Mouse (Mus musculus) intestine, postnatal 0 days (tissue): ENCODE measurements around the gene Scnm1. TPM values are rescaled to one million over a fixed set of nuclear protein-coding genes. Genes with fewer than 3 reads are reported as not detected.
"Not testable (repeated sequence)": the region's sequence is repeated elsewhere in the genome, so short reads cannot be mapped to it uniquely, and the experiment has no call there.

ENCODE experiments used
- ATAC-seq: fragments of 200-750 bp; cut with Nextera tagmentation; 2 replicates; pipeline ENCODE4 v1.8.0; 2017; ENCODE audit warnings: mild to moderate bottlenecking, moderate TSS enrichment, moderate library complexity
- H3K27ac ChIP-seq: fragments of 300-500 bp; sonication (generic); 2 replicates; pipeline ENCODE4 v1.5.1; 2014; ENCODE audit warnings: mild to moderate bottlenecking, low read depth, low read length, moderate library complexity
- H3K27me3 ChIP-seq: fragments of 300-500 bp; sonication (generic); replicated peaks from 2 replicates; pipeline ENCODE4 v1.6.1; 2014; ENCODE audit warnings: low read length, mixed read lengths; ENCODE audit not compliant: control insufficient read depth, insufficient read depth
- H3K36me3 ChIP-seq: fragments of 300-500 bp; sonication (generic); 2 replicates; pipeline ENCODE4 v1.6.1; 2014; ENCODE audit warnings: mild to moderate bottlenecking, moderate library complexity; ENCODE audit not compliant: control insufficient read depth, insufficient read depth
- H3K4me1 ChIP-seq: fragments of 300-500 bp; sonication (generic); replicated peaks from 2 replicates; pipeline ENCODE4 v1.6.1; 2014; ENCODE audit warnings: antibody characterized with exemption, low read length, mixed read lengths; ENCODE audit not compliant: control insufficient read depth, insufficient read depth
- H3K4me2 ChIP-seq: fragments of 300-500 bp; sonication (generic); replicated peaks from 2 replicates; pipeline ENCODE4 v1.6.1; 2014; ENCODE audit warnings: low read depth, mild to moderate bottlenecking, moderate library complexity
- H3K4me3 ChIP-seq: fragments of 300-500 bp; sonication (generic); 2 replicates; pipeline ENCODE4 v1.5.1; 2014; ENCODE audit warnings: low read depth, low read length
- H3K9ac ChIP-seq: fragments of 300-500 bp; sonication (generic); 2 replicates; pipeline ENCODE4 v1.6.1; 2014; ENCODE audit warnings: mild to moderate bottlenecking, low read depth, low read length
- H3K9me3 ChIP-seq: fragments of 300-500 bp; sonication (generic); 2 replicates; pipeline ENCODE4 v1.6.1; 2016; ENCODE audit warnings: mixed run types; ENCODE audit not compliant: control insufficient read depth
- CTCF ChIP-seq: sonication (generic); IDR thresholded peaks from 2 replicates; pipeline ENCODE4 v1.5.1; 2016; ENCODE audit warnings: low read depth, mild to moderate bottlenecking, control low read depth, antibody characterized with exemption, moderate library complexity
- WGBS: fragments of 180-500 bp; shearing (Covaris S2); extraction: QIAGEN DNeasy Blood & Tissue Kit; methylation state at CpG from one replicate; pipeline ENCODE4 v1.1.7; 2014; 5-methylcytosine and 5-hydroxymethylcytosine counted together
- polyA plus RNA-seq: library from polyadenylated mRNA; unstranded; fragments of >200 nt; fragmentation: Nextera tagmentation; extraction: Ambion mirVana; gene quantifications from 2 replicates; pipeline ENCODE4 v1.2.1, GENCODE M21; 2015

Gene Scnm1
- polyA plus RNA-seq, 1 experiment from 2014 or later = 49.3 TPM

- H3K9me3 ChIP-seq = no peaks in the 10 kb centered on the region
- H3K9ac ChIP-seq = no peak within 1 kb of the TSS
- H3K4me2 ChIP-seq = no peak within 1 kb of the TSS
- H3K27me3 ChIP-seq = no peaks in the 10 kb centered on the region
- no peaks in the 10 kb centered on the region for H3K4me1 ChIP-seq
- H3K27ac ChIP-seq = no peak within 1 kb of the TSS
- no peak for ATAC-seq
- TF ChIP-seq CTCF = peak; percentile 71
- peaks cover 46% of the 10 kb centered on the region for H3K36me3 ChIP-seq
- 55% methylated on average over 6 of the region's 6 CpGs for WGBS
- no peak within 1 kb of the TSS for H3K4me3 ChIP-seq
These were observed 9.6 kb downstream of the Scnm1 start, which contains the start of gene Tmod4 for GRCm38 (mm10) chr3:95124246-95124645. Tmod4 (plus strand) TSS chr3:95124476.

- 68% methylated on average over 6 of the region's 6 CpGs for WGBS
- H3K27ac ChIP-seq = no peak overlapping the region
- H3K9me3 ChIP-seq = no peaks in the 10 kb centered on the region
- H3K36me3 ChIP-seq = peaks cover 47% of the 10 kb centered on the region
- no peaks in the 10 kb centered on the region for H3K4me1 ChIP-seq
- no peak for ATAC-seq
- H3K27me3 ChIP-seq = no peaks in the 10 kb centered on the region
- H3K4me2 ChIP-seq = no peak overlapping the region
- no peak overlapping the region for H3K4me3 ChIP-seq
- no peak overlapping the region for H3K9ac ChIP-seq
- no peak for TF ChIP-seq CTCF
These were observed 12.2 kb downstream of the Scnm1 start for GRCm38 (mm10) chr3:95121580-95121979.

GRCm38 (mm10) chr3:95117751-95118150 lies 16.1 kb downstream of the Scnm1 start:
- Histone ChIP-seq H3K4me1 (no peaks in the 10 kb centered on the region), H3K36me3 (peaks cover 62% of the 10 kb centered on the region), H3K4me3 (no peak overlapping the region), H3K9ac (no peak overlapping the region), H3K9me3 (no peaks in the 10 kb centered on the region), H3K27ac (peak overlapping the region; percentile 2; the same call in 1 of the 2 replicates), H3K4me2 (no peak overlapping the region), H3K27me3 (no peaks in the 10 kb centered on the region)
- TF ChIP-seq CTCF = no peak
- WGBS = 48% methylated on average over 2 of the region's 2 CpGs
- peak; percentile 57; the same call in 1 of the 2 replicates for ATAC-seq

GRCm38 (mm10) chr3:95112760-95113159 lies 21.1 kb downstream of the Scnm1 start:
- Histone ChIP-seq H3K36me3 (peaks cover 15% of the 10 kb centered on the region), H3K4me1 (no peaks in the 10 kb centered on the region), H3K9ac (no peak overlapping the region), H3K4me2 (no peak overlapping the region), H3K27ac (no peak overlapping the region), H3K27me3 (no peaks in the 10 kb centered on the region), H3K4me3 (no peak overlapping the region), H3K9me3 (no peaks in the 10 kb centered on the region)
- no peak for TF ChIP-seq CTCF
- WGBS = 86% methylated on average over 1 of the region's 1 CpGs
- ATAC-seq = no peak

- Histone ChIP-seq H3K9me3 (no peaks in the 10 kb centered on the region), H3K4me1 (no peaks in the 10 kb centered on the region), H3K9ac (peak within 1 kb of the TSS; percentile 76), H3K4me3 (peak within 1 kb of the TSS; percentile 72), H3K27me3 (no peaks in the 10 kb centered on the region), H3K4me2 (peak within 1 kb of the TSS; percentile 56), H3K27ac (peak within 1 kb of the TSS; percentile 90), H3K36me3 (peaks cover 14% of the 10 kb centered on the region)
- WGBS = under 1% methylated on average over 54 of the region's 54 CpGs
- TF ChIP-seq CTCF = no peak
- peak; percentile 59 for ATAC-seq
These were observed 22.7 kb downstream of the Scnm1 start, which contains the start of gene Vps72 for GRCm38 (mm10) chr3:95110911-95111726. Vps72 (plus strand) TSS chr3:95111022.

- Histone ChIP-seq H3K4me2 (no peak overlapping the region), H3K4me1 (no peaks in the 10 kb centered on the region), H3K27ac (no peak overlapping the region), H3K4me3 (no peak overlapping the region), H3K9me3 (no peaks in the 10 kb centered on the region), H3K9ac (no peak overlapping the region), H3K36me3 (no peaks in the 10 kb centered on the region; the same call in 1 of the 2 replicates), H3K27me3 (no peaks in the 10 kb centered on the region)
- no peak for ATAC-seq
- peak; percentile 54 for TF ChIP-seq CTCF
- WGBS = 58% methylated on average over 2 of the region's 2 CpGs
These were observed 25.9 kb downstream of the Scnm1 start for GRCm38 (mm10) chr3:95107898-95108297.

- H3K36me3 ChIP-seq, H3K27me3 ChIP-seq, H3K4me1 ChIP-seq, H3K9ac ChIP-seq, H3K9me3 ChIP-seq: not testable (repeated sequence)
- H3K4me3 ChIP-seq = peak overlapping the region; percentile 86
- ATAC-seq = peak; percentile 71
- peak overlapping the region; percentile 87; the same call in 1 of the 2 replicates for H3K27ac ChIP-seq
- H3K4me2 ChIP-seq = peak overlapping the region; percentile 72
These were observed 26.5 kb downstream of the Scnm1 start for GRCm38 (mm10) chr3:95107308-95107707.
